Comparison of ENCODE assay signal across 17 mouse cellular contexts in genomic region chr5:91722982-91723381, GRCm38 (mm10).
DNase-seq lines count a peak whose midpoint lies in the region; ATAC-seq and TF ChIP-seq lines count a peak whose summit lies in the region.
"Had no signal": no experiment of that assay in that cellular context is flagged by ENCODE, and none has a peak within 500 bp of the region (broad histone marks: within the 10 kb centered on the region; RNA-seq: fewer than 3 reads in every experiment).

No protein-coding gene starts in this region.

- H3K36me3 ChIP-seq in midbrain, embryonic 10.5 days = no peaks in the 10 kb centered on the region
- no peaks in the 10 kb centered on the region for H3K36me3 ChIP-seq in midbrain, postnatal 0 days (ENCODE audit: insufficient read depth, low read length)
- H3K36me3 ChIP-seq in embryonic facial prominence, embryonic 15.5 days = no peaks in the 10 kb centered on the region
- no peaks in the 10 kb centered on the region for H3K36me3 ChIP-seq in limb, embryonic 11.5 days (ENCODE audit: control insufficient read depth, insufficient read depth, low read length)
- H3K36me3 ChIP-seq in neural tube, embryonic 11.5 days (ENCODE audit: control insufficient read depth, insufficient read depth, low read length) = no peaks in the 10 kb centered on the region
- H3K36me3 ChIP-seq: G1E; stomach, embryonic 15.5 days had no signal

- ATAC-seq in midbrain, postnatal 0 days (ENCODE audit: low FRiP score) = no peak
- peak; percentile 54; the same call in 1 of the 2 replicates for ATAC-seq in embryonic facial prominence, embryonic 15.5 days (ENCODE audit: insufficient number of reproducible peaks, low FRiP score, low TSS enrichment, low read depth)
- peak; percentile 38; the same call in 1 of the 2 replicates for ATAC-seq in limb, embryonic 11.5 days (ENCODE audit: insufficient number of reproducible peaks, low FRiP score, low TSS enrichment, low read depth)
- no peak for ATAC-seq in neural tube, embryonic 11.5 days (ENCODE audit: insufficient read depth, low FRiP score, low TSS enrichment)
- ATAC-seq: activated CD4-positive, CD25-positive, alpha-beta regulatory T cell, adult 4 months had no signal

- no peak overlapping the region for H3K4me2 ChIP-seq in midbrain, postnatal 0 days (ENCODE audit: low read depth, low read length, poor library complexity, severe bottlenecking)
- H3K4me2 ChIP-seq in embryonic facial prominence, embryonic 15.5 days (replicated peaks) = no peak overlapping the region
- no peak overlapping the region for H3K4me2 ChIP-seq in limb, embryonic 11.5 days (ENCODE audit: low read depth, severe bottlenecking)
- H3K4me2 ChIP-seq in neural tube, embryonic 11.5 days (ENCODE audit: low read depth) = no peak overlapping the region
- H3K4me2 ChIP-seq: lung, embryonic 14.5 days; stomach, embryonic 15.5 days had no signal

- no peak overlapping the region for H3K9ac ChIP-seq in midbrain, postnatal 0 days (replicated peaks; ENCODE audit: low read length, poor library complexity, severe bottlenecking)
- no peak overlapping the region for H3K9ac ChIP-seq in embryonic facial prominence, embryonic 15.5 days
- H3K9ac ChIP-seq in limb, embryonic 11.5 days (ENCODE audit: low read length) = no peak overlapping the region
- H3K9ac ChIP-seq in neural tube, embryonic 11.5 days (ENCODE audit: low read length) = no peak overlapping the region
- H3K9ac ChIP-seq: lung, embryonic 14.5 days; stomach, embryonic 15.5 days had no signal

- H3K9me3 ChIP-seq in midbrain, embryonic 10.5 days (replicated peaks) = no peaks in the 10 kb centered on the region
- no peaks in the 10 kb centered on the region for H3K9me3 ChIP-seq in midbrain, postnatal 0 days (ENCODE audit: low read length)
- H3K9me3 ChIP-seq in embryonic facial prominence, embryonic 15.5 days (replicated peaks) = no peaks in the 10 kb centered on the region
- H3K9me3 ChIP-seq in limb, embryonic 11.5 days (ENCODE audit: control insufficient read depth, low read length) = no peaks in the 10 kb centered on the region
- no peaks in the 10 kb centered on the region for H3K9me3 ChIP-seq in neural tube, embryonic 11.5 days (ENCODE audit: control insufficient read depth, low read length)
- H3K9me3 ChIP-seq: G1E; stomach, embryonic 15.5 days had no signal

- H3K27me3 ChIP-seq in midbrain, embryonic 10.5 days (ENCODE audit: low read depth, poor library complexity, severe bottlenecking) = peaks cover 84% of the 10 kb centered on the region
- H3K27me3 ChIP-seq in midbrain, postnatal 0 days (ENCODE audit: insufficient read depth, low read length) = no peaks in the 10 kb centered on the region
- no peaks in the 10 kb centered on the region for H3K27me3 ChIP-seq in embryonic facial prominence, embryonic 15.5 days
- H3K27me3 ChIP-seq in limb, embryonic 11.5 days (ENCODE audit: control insufficient read depth, insufficient read depth, low read length) = no peaks in the 10 kb centered on the region
- no peaks in the 10 kb centered on the region for H3K27me3 ChIP-seq in neural tube, embryonic 11.5 days (ENCODE audit: control insufficient read depth, insufficient read depth, low read length)
- H3K27me3 ChIP-seq in cerebellum, adult 2 months (ENCODE audit: control insufficient read depth, insufficient read depth, low read length) = no peaks in the 10 kb centered on the region
- H3K27me3 ChIP-seq: stomach, embryonic 15.5 days had no signal

- peaks cover 28% of the 10 kb centered on the region for H3K4me1 ChIP-seq in midbrain, embryonic 10.5 days
- H3K4me1 ChIP-seq in midbrain, postnatal 0 days (ENCODE audit: insufficient read depth, low read length) = no peaks in the 10 kb centered on the region
- H3K4me1 ChIP-seq in embryonic facial prominence, embryonic 15.5 days = peaks cover 6% of the 10 kb centered on the region; the same call in 1 of the 2 replicates
- peaks cover 17% of the 10 kb centered on the region for H3K4me1 ChIP-seq in limb, embryonic 11.5 days (ENCODE audit: control insufficient read depth, insufficient read depth, low read length)
- peaks cover 2% of the 10 kb centered on the region; the same call in 1 of the 2 replicates for H3K4me1 ChIP-seq in neural tube, embryonic 11.5 days (ENCODE audit: control insufficient read depth, insufficient read depth, low read length)
- no peaks in the 10 kb centered on the region for H3K4me1 ChIP-seq in cerebellum, adult 2 months (ENCODE audit: control insufficient read depth, insufficient read depth, low read length)
- H3K4me1 ChIP-seq: stomach, embryonic 15.5 days had no signal

- H3K27ac ChIP-seq in midbrain, embryonic 10.5 days (replicated peaks) = no peak overlapping the region
- no peak overlapping the region for H3K27ac ChIP-seq in midbrain, postnatal 0 days (ENCODE audit: low read depth, low read length)
- H3K27ac ChIP-seq in embryonic facial prominence, embryonic 15.5 days (replicated peaks) = no peak overlapping the region
- H3K27ac ChIP-seq in limb, embryonic 11.5 days (replicated peaks; ENCODE audit: low read depth, low read length) = no peak overlapping the region; the same call in 1 of the 2 replicates
- no peak overlapping the region for H3K27ac ChIP-seq in neural tube, embryonic 11.5 days (ENCODE audit: low read depth, low read length)
- H3K27ac ChIP-seq in cerebellum, adult 2 months (ENCODE audit: insufficient read depth, low read length) = no peak overlapping the region
- H3K27ac ChIP-seq: layer of hippocampus, adult 2 months; stomach, embryonic 15.5 days had no signal

- no peak for TF ChIP-seq CTCF in midbrain, postnatal 0 days (IDR thresholded peaks at IDR 0.05)
- no peak for TF ChIP-seq CTCF in cerebellum, adult 2 months (IDR thresholded peaks at IDR 0.05; ENCODE audit: borderline replicate concordance, insufficient read depth, low read depth, low read length)

- peak; percentile 38 for DNase-seq in midbrain, embryonic 10.5 days (ENCODE audit: low spot score)
- DNase-seq in midbrain, postnatal 0 days (ENCODE audit: low spot score) = no peak
- DNase-seq in limb, embryonic 11.5 days (ENCODE audit: low spot score) = peak; percentile 56
- peak; percentile 40 for DNase-seq in neural tube, embryonic 11.5 days (ENCODE audit: low spot score)
- DNase-seq in B cell, adult 2 months = no peak
- no peak for DNase-seq in spleen, postnatal 36 days (ENCODE audit: low spot score in 2 of 2)
- DNase-seq in cerebellum, adult 2 months = no peak
- DNase-seq: cerebellum, adult 18-20 months; heart, adult 18-20 months; kidney, adult 9 months; lung, embryonic 14.5 days; thymus, postnatal 36 days had no signal

- WGBS in midbrain, embryonic 10.5 days = 6% methylated on average over 5 of the region's 5 CpGs
- WGBS in midbrain, postnatal 0 days = 14% methylated on average over 5 of the region's 5 CpGs
- WGBS in embryonic facial prominence, embryonic 15.5 days = 12% methylated on average over 5 of the region's 5 CpGs
- WGBS in limb, embryonic 11.5 days = 7% methylated on average over 5 of the region's 5 CpGs
- 15% methylated on average over 5 of the region's 5 CpGs for WGBS in neural tube, embryonic 11.5 days
- WGBS in cerebellum, adult 2 months = 21% methylated on average over 5 of the region's 5 CpGs

- no peak overlapping the region for H3K4me3 ChIP-seq in midbrain, embryonic 10.5 days
- no peak overlapping the region for H3K4me3 ChIP-seq in midbrain, postnatal 0 days (ENCODE audit: low read depth, low read length)
- no peak overlapping the region for H3K4me3 ChIP-seq in embryonic facial prominence, embryonic 15.5 days (replicated peaks)
- no peak overlapping the region for H3K4me3 ChIP-seq in limb, embryonic 11.5 days (ENCODE audit: low read depth, low read length)
- H3K4me3 ChIP-seq in neural tube, embryonic 11.5 days (ENCODE audit: low read depth, low read length) = no peak overlapping the region
- no peak overlapping the region for H3K4me3 ChIP-seq in cerebellum, adult 2 months (replicated peaks; ENCODE audit: insufficient read depth, low read depth, low read length)
- H3K4me3 ChIP-seq: layer of hippocampus, adult 2 months; stomach, embryonic 15.5 days had no signal

- no peak for TF ChIP-seq POLR2A in cerebellum, adult 2 months (IDR thresholded peaks at IDR 0.05; ENCODE audit: borderline replicate concordance, insufficient read depth, low read length)

Comparison
In these comparisons a context has a peak if more than half of its experiments do, and no peak if none do; other contexts are left out.
1. DNase-seq: peak in midbrain, embryonic 10.5 days (single experiment), limb, embryonic 11.5 days (single experiment) and neural tube, embryonic 11.5 days (single experiment); none in midbrain, postnatal 0 days (single experiment), B cell, adult 2 months (0 of 2), spleen, postnatal 36 days (0 of 2) and cerebellum, adult 2 months (0 of 2).
2. ATAC-seq: peak in embryonic facial prominence, embryonic 15.5 days (single experiment) and limb, embryonic 11.5 days (single experiment); none in midbrain, postnatal 0 days (single experiment) and neural tube, embryonic 11.5 days (single experiment).